8 mouse cellular contexts compared by ENCODE assay signal in the genomic region with DNA sequence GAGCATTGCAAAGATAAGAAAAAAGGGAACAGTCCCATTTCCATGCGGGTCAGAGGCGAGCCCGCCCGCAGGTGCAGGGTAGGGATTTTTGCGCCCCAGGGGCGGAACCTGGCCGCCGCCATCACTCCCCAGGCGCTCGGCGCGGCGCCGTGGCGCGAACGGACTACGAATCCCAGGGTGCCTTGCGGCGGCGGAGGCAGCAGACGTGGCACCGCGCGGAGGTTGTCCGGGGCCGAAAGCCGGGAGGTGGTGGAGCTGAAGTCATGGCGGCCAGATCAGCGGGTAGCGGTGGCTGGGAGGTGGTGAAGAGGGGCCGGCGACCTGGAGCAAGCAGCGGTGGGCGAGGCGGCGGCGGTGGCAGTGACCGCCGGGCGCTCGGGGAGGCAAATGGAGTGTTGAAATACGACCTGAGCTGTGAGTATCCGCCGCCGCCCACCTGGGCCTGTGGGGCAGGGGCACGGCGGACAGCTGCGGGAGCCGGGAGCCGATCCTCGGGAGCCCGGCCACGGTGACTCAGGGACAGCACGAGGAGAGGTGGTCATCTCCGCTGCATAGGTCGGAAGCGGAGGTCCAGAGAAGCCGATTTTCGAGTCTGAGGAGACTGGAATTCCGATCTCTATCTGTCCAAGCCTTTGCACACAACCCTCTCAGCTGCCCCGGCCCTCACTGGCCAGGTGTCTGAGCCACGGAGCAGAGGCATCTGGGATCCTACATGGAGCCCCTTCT. TPM values are rescaled to one million over a fixed set of nuclear protein-coding genes. Genes with fewer than 3 reads are reported as not detected.
A peak's percentile ranks its signal among the peaks of the same experiment; 100 is the strongest.
DNase-seq lines count a peak whose midpoint lies in the region; ATAC-seq and TF ChIP-seq lines count a peak whose summit lies in the region.

No protein-coding gene starts in this region.

- peak; percentile 71 for DNase-seq in WW6 (ENCODE audit: low read depth, low spot score)
- peak; percentile 94 to 96 for DNase-seq in cerebellum, postnatal 25 days
- DNase-seq in frontal cortex, postnatal 36 days (ENCODE audit: low spot score in 2 of 2), result peak; percentile 93 to 94
- peak; percentile 91 to 95 for DNase-seq in left cerebral cortex, adult 2 months (ENCODE audit: extremely low spot score in 1 of 2, low spot score in 2 of 2)
- peak; percentile 69 for DNase-seq in retina, postnatal 7 days (ENCODE audit: low read depth, low spot score)
- DNase-seq in urinary bladder, adult 18-20 months (ENCODE audit: low spot score in 2 of 2), result peak; percentile 88 to 94

- H3K79me2 ChIP-seq in macrophage (ENCODE audit: inconsistent target), result peaks cover 12% of the 10 kb centered on the region

- H3K36me3 ChIP-seq in hindbrain, embryonic 15.5 days, result peaks cover 49% of the 10 kb centered on the region
- peaks cover 27% of the 10 kb centered on the region for H3K36me3 ChIP-seq in macrophage (ENCODE audit: inconsistent target)

- peak overlapping the region; percentile 82 for H3K4me2 ChIP-seq in hindbrain, embryonic 15.5 days

- intact Hi-C loops in left cerebral cortex, adult 2 months (cut with DNase I), result loop anchor here (1.0 kb wide), 2 partner anchors 18 to 55 kb away; partner anchors contain the start of gene Mapre3

- H3K4me3 ChIP-seq in hindbrain, embryonic 15.5 days, result peak overlapping the region; percentile 90
- peak overlapping the region; percentile 88 for H3K4me3 ChIP-seq in left cerebral cortex, adult 2 months
- peak overlapping the region; percentile 85 for H3K4me3 ChIP-seq in macrophage (ENCODE audit: inconsistent target)

- peak overlapping the region; percentile 95 for H3K9ac ChIP-seq in hindbrain, embryonic 15.5 days

- H3K4me1 ChIP-seq in hindbrain, embryonic 15.5 days (replicated peaks), result peaks cover 23% of the 10 kb centered on the region

- TF ChIP-seq CTCF in left cerebral cortex, adult 2 months (IDR thresholded peaks at IDR 0.05), result no peak

- peak; percentile 91 for ATAC-seq in hindbrain, embryonic 15.5 days (ENCODE audit: low FRiP score, low read depth)

- peak overlapping the region; percentile 84 for H3K27ac ChIP-seq in hindbrain, embryonic 15.5 days (replicated peaks)
- H3K27ac ChIP-seq in left cerebral cortex, adult 2 months, result peak overlapping the region; percentile 82
- peak overlapping the region; percentile 41 for H3K27ac ChIP-seq in macrophage

- WGBS in hindbrain, embryonic 15.5 days, result under 1% methylated on average over 57 of the region's 63 CpGs
- WGBS in macrophage (ENCODE audit: missing documents), result 1% methylated on average over 56 of the region's 63 CpGs

- H3K27me3 ChIP-seq in hindbrain, embryonic 15.5 days, result no peaks in the 10 kb centered on the region

- no peaks in the 10 kb centered on the region for H3K9me3 ChIP-seq in hindbrain, embryonic 15.5 days

RNA-seq across cellular contexts. Expression of gene Tmem214, which starts 1.8 kb away (rescaled TPM):
- polyA plus RNA-seq in hindbrain, embryonic 15.5 days (2015; fragmentation: Nextera tagmentation; extraction: Ambion mirVana), result 65.3 and 67.7 TPM in 2 replicates
- 10 to 100 TPM; 64.2 to 71.0 TPM for total RNA-seq in left cerebral cortex, adult 2 months (2021)
- total RNA-seq in macrophage (2018; cell fraction: chromatin; rRNA removed), result 10 to 100 TPM; 15.4 to 72.1 (median 36.5) TPM
- total RNA-seq in macrophage (2018; cell fraction: cytosol; rRNA removed), result 10 to 100 TPM; 29.1 to 52.4 (median 41.2) TPM
- 10 to 100 TPM; 20.4 to 61.0 (median 29.8) TPM for total RNA-seq in macrophage (2018; cell fraction: nucleus; rRNA removed)
- 39.8 to 53.8 TPM (median 45.4 TPM) in 3 replicates for polyA plus RNA-seq in macrophage (2018)

RNA-seq across cellular contexts. Expression of gene Agbl5, which starts 18.9 kb away (rescaled TPM):
- polyA plus RNA-seq in hindbrain, embryonic 15.5 days (2015; fragmentation: Nextera tagmentation; extraction: Ambion mirVana), result 20.6 and 25.7 TPM in 2 replicates
- 10 to 100 TPM; 17.2 to 17.8 TPM for total RNA-seq in left cerebral cortex, adult 2 months (2021)
- total RNA-seq in macrophage (2018; cell fraction: chromatin; rRNA removed), result 10 to 100 TPM in 7 of 26 experiments, 1 to 10 TPM in 19; 1.2 to 15.8 (median 7.4) TPM
- total RNA-seq in macrophage (2018; cell fraction: cytosol; rRNA removed), result 1 to 10 TPM; 1.4 to 4.4 (median 2.7) TPM
- 10 to 100 TPM in 4 of 26 experiments, 1 to 10 TPM in 22; 1.4 to 17.3 (median 5.3) TPM for total RNA-seq in macrophage (2018; cell fraction: nucleus; rRNA removed)
- 2.1 to 3.5 TPM (median 2.3 TPM) in 3 replicates for polyA plus RNA-seq in macrophage (2018)

RNA-seq across cellular contexts. Expression of gene Ost4, which starts 38.0 kb away (rescaled TPM):
- 242 and 266 TPM in 2 replicates for polyA plus RNA-seq in hindbrain, embryonic 15.5 days (2015; fragmentation: Nextera tagmentation; extraction: Ambion mirVana)
- 100 to 1,000 TPM in 1 of 2 experiments, 10 to 100 TPM in 1; 91.9 to 106 TPM for total RNA-seq in left cerebral cortex, adult 2 months (2021)
- total RNA-seq in macrophage (2018; cell fraction: chromatin; rRNA removed), result 10 to 100 TPM; 10.8 to 69.3 (median 29.8) TPM
- total RNA-seq in macrophage (2018; cell fraction: cytosol; rRNA removed), result 100 to 1,000 TPM; 102 to 241 (median 145) TPM
- total RNA-seq in macrophage (2018; cell fraction: nucleus; rRNA removed), result 10 to 100 TPM; 16.1 to 73.4 (median 43.0) TPM
- 186 to 192 TPM (median 190 TPM) in 3 replicates for polyA plus RNA-seq in macrophage (2018)

RNA-seq across cellular contexts. Expression of gene Emilin1, which starts 43.6 kb away (rescaled TPM):
- polyA plus RNA-seq in hindbrain, embryonic 15.5 days (2015; fragmentation: Nextera tagmentation; extraction: Ambion mirVana), result 17.0 and 17.5 TPM in 2 replicates
- 1 to 10 TPM; 3.0 to 3.3 TPM for total RNA-seq in left cerebral cortex, adult 2 months (2021)
- 10 to 100 TPM in 19 of 26 experiments, 1 to 10 TPM in 7; 3.6 to 47.2 (median 18.3) TPM for total RNA-seq in macrophage (2018; cell fraction: chromatin; rRNA removed)
- total RNA-seq in macrophage (2018; cell fraction: cytosol; rRNA removed), result 10 to 100 TPM; 19.9 to 51.8 (median 36.2) TPM
- total RNA-seq in macrophage (2018; cell fraction: nucleus; rRNA removed), result 10 to 100 TPM; 15.7 to 89.8 (median 51.7) TPM
- polyA plus RNA-seq in macrophage (2018), result 21.8 to 51.0 TPM (median 46.5 TPM) in 3 replicates

RNA-seq across cellular contexts. Expression of gene Khk, which starts 51.7 kb away (rescaled TPM):
- 9.9 and 10.7 TPM in 2 replicates for polyA plus RNA-seq in hindbrain, embryonic 15.5 days (2015; fragmentation: Nextera tagmentation; extraction: Ambion mirVana)
- total RNA-seq in left cerebral cortex, adult 2 months (2021), result 10 to 100 TPM; 15.3 to 19.3 TPM
- total RNA-seq in macrophage (2018; cell fraction: chromatin; rRNA removed), result 1 to 10 TPM in 21 of 26 experiments, under 1 TPM in 2, not detected in 3; 0.89 to 9.8 (median 5.7) TPM
- 10 to 100 TPM in 17 of 26 experiments, 1 to 10 TPM in 9; 7.6 to 24.7 (median 13.3) TPM for total RNA-seq in macrophage (2018; cell fraction: cytosol; rRNA removed)
- total RNA-seq in macrophage (2018; cell fraction: nucleus; rRNA removed), result 10 to 100 TPM in 6 of 26 experiments, 1 to 10 TPM in 20; 1.3 to 14.1 (median 6.9) TPM
- polyA plus RNA-seq in macrophage (2018), result 10.2 to 18.1 TPM (median 14.4 TPM) in 3 replicates

Comparison
In these comparisons a context has a peak if more than half of its experiments do, and no peak if none do; other contexts are left out.
1. Peak in every context shown above with its lines: DNase-seq, ATAC-seq, H3K4me3 ChIP-seq and H3K27ac ChIP-seq.